Mouse (Mus musculus) cerebellum, adult 11 months (tissue): ENCODE results near the gene Gm20662.

ENCODE experiments used
- DNase-seq: peaks from one replicate; pipeline ENCODE4 v3.0.0; 2022

The Gm20662 gene

DNA sequence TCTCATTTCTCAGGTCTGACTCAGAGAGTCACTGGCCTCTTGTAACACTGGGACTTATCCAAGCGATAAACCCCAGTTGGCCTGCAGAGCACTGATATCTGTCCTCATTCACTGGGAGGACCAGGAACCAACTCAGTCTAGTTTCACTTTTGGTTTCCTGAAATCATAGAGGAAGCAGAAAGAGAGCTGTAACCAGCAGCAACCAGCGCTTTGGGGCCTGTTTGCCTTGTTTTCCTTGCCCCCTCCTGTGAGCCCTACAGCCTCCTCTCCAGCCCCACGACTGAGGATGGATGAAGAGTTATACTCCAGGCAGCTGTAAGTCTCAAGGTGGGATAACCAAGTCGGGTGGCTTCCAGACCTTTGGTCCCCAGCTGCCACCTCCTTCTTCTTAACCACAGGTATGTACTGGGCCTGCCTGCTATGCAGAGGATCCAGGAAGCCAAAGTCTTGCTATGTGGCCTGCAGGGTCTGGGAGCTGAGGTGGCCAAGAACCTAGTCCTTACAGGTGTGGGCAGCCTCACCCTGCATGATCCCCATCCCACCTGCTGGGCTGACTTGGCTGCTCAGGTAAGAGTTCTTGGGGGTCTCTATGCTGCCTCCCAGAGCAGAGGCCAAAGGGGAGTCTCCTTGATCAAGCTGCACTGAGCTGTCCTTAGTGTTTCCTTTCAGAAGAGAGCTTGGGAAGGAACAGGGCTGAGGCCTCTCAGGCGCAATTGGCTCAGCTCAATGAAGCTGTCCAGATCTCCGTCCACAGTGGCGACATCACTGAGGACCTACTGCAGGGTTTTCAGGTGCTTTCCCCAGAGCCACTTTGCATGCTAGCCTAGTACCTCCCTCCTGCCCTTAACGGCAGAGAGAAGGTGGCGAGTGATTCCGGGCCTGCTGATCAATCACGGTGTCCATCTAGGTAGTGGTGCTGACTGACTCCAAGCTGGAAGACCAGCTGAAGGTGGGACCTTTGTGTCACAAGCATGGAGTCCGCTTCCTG is 20.5 kb upstream of the Gm20662 start, which contains the start of gene Uba7:
Uba7 (plus strand) TSS at position 107 of the 988 bp plus-strand sequence.
- DNase-seq: no peak

DNA sequence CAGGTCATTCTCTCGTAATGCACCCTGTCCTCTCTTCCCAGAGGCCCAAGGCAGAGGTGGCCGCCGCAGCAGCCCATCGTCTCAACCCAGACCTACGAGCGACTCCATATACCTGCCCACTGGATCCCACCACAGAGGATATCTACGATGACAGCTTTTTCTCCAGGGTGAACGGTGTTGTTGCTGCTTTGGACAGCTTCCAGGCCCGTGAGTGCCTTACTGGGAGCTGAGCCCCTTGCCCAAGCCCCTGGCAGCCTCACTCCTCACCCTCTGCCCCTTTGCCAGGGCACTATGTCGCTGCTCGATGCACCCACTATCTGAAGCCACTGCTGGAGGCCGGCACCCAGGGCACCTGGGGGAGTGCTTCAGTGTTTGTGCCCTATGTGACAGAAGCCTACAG is 17.3 kb upstream of the Gm20662 start:
- no peak for DNase-seq

DNA sequence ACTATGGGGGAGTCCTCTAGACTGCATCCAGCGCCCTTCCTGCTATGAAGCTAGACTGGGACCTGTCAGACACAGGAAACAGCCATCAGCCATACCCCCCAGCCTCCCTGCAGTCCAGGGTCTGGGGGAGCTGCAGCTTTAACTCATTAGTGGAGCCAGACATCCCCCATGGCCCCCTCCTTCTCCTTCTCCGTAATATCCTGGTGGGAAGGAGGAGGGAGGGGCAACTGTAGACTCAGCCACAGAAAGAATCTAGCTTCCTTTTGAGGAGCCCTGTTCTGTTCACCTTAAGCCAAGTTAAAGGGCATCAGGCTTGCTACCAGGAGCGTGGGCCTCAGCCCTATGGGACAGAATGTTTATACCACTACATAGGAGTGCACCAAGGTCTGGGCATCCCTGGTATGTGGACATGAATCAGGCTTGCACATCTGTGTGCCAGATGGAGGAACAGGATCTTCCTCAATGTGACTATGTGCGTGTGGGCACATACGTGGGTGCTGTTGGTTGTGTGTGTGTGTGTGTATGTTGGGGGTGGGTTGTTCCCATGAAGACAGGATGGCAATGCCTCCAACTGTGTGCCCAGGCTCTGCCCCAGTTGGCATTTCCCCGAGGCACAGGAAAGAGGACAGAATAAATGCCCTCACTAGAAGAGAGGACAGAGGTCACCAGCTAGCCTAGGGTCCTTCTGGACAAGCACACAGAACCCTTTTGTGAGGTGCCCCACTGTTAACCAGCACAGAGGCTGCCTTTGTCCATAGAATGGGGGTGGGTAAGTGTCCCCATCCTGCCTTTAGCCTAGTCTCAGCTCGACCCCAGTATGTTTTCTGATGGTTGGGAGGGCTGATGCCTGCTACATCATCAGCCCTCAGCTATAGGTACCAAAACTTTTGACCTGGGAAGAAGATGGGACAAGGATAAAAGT is 14.2 kb upstream of the Gm20662 start:
- no peak for DNase-seq

DNA sequence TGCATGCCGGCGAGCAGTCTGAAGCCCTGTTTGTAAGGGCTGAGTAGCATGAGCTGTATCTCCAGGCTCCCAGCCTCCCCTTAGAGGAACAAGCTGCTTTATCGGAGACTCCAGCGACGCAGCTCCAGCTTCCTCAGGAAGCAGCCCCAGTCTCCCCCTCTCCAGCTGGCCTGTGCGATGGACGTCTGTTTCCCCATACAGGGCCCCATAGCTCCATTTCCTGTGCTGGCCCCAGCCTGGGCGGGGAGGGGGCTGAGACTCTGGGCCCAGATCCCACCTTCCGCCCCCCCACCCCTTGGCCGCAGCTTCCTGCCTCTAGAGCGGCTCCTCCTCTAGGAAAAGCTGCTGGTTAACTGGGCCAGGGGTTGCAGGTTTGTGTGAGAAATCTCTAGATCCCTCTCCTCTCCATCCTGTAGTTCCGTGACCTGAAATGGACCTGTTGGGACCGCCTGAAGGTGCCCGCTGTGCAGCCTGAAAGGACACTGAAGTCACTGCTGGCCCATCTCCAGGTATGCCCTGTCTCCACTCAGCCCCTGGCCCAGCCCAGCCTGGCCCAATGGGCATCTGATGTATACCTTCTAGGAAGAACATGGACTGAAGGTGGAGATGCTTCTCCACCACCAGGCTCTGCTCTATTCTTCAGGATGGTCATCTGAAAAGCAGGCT is 13.3 kb upstream of the Gm20662 start, which contains the start of gene Gm20661:
Gm20661 (plus strand) TSS at position 378 of the 666 bp plus-strand sequence.
- no peak for DNase-seq

DNA sequence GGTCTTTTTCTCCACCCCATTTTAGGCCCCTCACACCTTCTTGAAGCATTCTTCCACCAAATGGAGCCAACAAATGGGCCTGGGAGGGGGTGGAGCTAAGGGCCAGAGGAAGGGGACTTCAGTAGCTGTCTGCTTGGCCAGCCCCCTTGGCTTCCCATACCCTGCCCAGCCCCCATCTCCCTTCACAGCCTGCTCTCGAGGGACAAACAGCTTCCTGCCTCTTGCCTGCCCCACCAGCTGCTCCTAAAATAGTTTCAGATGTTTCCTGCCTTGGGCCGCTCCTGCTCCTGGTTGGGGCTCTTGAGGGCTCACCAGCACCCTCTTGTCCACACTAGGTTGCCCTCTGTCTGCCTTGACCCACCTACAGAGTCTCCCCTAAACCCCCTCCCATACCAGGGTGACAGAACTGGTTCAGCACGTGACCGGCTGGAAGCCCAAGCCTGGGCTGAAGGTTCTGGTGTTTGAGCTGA is 12.7 kb upstream of the Gm20662 start:
- DNase-seq: no peak

DNA sequence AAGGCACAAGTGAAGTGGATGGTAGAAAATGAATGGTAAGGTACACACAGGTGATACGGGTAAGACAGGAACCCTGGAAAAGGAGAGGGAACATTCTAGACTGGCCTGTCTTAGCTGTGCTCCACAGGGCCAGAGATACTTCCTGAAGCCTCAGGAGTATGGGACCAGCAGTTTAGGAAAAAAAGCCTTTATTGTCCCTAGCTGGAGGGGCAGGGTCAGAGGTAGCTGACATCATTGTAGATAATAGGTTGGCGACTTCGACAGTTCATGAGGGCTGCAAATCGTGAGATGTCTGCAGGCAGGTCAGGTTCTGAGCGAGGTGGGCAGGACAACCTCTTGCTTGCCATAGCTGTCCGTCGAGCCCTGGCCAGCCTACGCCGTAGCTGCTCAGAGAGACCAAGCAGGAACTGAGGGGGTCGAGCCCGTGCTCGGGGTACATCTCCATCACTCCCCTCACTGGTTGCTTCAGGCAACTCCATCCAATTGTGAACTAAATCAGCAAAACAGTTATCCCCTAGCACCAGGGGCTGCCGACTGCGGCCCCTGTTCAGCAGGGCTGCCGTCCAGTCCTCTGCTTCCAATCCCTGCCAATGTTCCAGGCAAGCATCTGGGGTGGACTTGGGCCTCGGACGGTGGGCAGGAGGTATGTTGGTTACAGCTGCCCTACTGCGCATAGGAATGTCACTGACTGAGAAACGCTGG is 11.9 kb upstream of the Gm20662 start:
- DNase-seq: no peak

DNA sequence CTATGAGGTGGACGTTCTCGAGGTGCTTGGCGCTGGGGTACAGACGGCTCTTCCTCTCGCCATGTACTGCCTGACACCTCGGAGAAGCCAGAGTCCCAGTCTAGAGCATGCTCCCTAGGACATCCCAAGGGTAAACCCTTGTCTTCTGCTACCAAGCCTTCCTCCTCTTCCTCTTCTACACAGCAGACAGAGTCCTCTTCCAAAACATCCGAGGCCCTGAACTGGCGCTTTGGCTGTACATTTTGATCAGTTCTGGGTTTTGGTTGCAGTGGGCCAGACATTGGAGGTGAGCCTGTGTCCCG is 11.4 kb upstream of the Gm20662 start:
- DNase-seq: no peak

DNA sequence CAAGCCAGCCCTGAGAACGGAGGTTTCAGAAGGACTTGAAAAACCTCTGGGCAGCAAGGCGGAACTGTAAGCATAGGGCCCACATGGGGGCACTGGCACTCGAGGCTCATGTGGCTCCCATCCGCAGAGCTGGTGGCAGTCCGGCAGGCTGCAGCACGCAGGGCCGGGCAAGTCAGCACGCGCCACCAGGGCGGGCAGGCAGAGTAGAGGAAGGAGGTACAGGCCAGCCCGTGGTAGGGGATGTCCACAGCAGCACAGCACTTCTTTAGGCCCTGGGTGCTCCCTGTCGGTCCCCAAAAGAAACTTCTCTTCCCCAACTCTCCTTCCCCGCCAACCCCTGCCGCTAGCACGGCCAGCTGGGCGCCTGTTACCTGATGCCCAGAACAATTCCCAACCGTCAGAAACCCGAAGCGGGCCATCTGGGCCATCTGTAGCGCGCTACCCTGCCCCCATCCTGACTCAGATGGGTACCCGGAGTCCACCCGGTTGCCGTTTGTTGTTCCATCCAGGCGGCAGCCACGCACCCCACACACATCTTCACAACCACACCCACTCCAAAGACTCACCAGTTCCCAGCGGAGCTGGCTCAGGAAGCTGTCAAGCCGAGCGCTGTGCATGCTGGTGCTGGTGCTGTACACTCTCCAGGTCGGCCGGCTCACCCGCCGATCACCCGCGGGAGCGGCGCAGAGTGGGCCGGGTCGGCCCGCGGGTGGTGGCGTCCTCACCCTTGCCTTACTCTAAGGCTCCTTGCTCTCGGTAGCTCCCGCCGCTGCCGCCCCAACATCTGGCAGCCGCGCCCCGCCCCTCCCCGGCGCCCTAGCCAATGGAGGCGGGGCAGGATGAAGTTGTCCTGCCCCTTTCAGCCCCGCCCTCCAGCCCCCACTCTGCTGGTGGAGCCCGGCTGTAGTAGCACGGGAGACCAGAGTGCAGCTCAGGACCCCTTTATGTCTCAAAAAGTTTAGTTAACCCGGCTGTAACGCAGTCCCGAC is 10.7 kb upstream of the Gm20662 start, which contains the start of gene Inka1:
Inka1 (minus strand) TSS at position 749 of the 989 bp plus-strand sequence.
- DNase-seq: peak; percentile 50

DNA sequence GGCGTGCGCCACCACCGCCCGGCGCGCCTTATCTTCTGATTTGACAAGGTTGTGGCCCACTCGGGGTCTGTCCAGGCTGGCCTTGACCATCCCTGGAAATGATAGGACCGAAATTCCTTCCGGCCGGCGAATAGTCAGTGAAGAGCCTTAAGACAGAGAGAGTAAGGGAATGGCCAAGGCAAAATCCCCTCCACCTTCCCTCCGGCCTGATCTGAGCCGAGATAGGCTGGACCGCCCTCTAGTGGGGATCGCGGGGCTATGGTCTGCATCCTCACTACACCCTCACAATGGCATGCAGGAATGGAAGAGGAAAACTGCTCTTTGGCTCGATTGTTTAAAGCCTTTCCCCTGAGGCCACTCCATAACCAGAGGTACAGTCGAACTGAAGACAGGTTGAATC is 9.8 kb upstream of the Gm20662 start:
- peak; percentile 73 for DNase-seq

DNA sequence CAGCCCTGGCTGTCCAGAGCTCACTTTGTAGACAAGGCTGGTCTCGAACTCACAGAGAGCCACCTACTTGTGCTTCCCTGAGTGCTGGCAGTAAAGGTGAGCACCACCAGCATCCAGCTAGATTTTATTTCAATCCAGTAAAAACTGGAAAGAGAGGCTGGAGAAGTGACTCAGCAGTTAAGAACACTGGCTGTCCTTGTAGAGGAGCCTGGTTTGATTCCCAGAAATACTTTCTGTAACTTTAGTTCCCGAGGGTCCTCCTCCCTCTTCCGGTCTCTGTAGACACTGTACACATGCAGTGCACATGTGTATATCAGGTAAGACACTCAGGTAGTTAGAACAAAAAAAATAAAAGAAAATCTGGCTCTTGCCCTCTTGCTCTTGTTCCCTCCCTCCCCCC is 8.2 kb upstream of the Gm20662 start:
- DNase-seq: no peak

DNA sequence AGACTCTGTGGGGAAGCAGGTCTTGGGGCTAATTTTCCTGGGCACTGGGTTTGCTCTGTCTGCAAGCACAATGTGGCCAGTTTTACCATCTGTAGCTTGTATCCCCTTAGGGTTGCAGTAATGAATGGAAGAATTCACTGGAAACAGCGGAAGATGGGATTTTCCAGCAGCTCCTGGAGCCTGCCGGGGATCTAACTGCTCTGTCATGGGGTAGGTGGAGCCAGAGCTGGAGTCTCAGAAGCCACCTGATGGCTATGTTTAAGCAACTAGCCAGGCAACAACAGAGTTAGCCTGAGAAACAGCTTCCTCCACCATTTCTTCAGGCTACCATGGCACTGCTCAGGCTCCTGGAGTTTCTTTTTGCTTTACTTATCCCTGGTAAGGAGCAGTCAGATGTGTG is 4.0 kb upstream of the Gm20662 start, which contains the start of gene Cdhr4:
Cdhr4 (plus strand) TSS at position 301 of the 400 bp plus-strand sequence.
- no peak for DNase-seq

DNA sequence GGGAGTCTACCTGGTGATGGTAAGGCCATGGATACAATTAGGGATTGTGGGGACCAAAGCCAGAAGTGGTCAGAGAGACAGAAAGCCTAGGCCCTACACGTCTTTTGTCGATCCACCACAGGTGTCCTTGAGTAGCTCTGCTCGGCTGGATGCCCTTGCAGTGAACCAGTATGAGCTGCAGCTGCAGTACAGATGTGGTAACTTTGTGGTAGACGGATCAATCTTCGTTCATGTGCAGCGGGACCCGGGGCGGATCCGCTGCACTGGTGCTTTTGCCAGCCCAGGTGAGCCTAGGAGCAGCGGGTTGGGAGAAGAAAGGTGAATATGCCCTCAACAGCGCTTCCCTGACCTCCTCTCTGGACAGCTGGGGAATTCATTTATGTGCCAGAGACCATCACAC is 3.1 kb upstream of the Gm20662 start:
- DNase-seq: no peak

DNA sequence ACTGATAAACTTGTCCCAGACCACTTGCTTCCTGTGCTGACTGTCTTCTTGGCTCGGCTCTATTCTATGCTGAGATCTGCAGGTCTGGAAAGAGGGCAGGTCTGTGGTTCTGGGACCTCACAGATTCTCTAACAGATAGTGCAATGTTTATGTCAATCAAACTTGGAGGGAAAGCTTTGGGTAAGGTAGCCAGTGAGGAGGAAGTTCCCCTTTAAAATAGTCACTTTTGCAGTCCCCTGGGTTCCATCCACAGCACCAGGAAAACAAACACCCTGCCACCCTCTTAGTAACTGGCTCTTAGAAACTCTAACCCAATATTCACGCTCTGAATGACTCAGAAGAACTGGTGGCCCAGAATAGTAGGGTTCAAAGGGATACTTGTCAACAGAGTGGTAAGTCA is 1.7 kb upstream of the Gm20662 start:
- DNase-seq: no peak

DNA sequence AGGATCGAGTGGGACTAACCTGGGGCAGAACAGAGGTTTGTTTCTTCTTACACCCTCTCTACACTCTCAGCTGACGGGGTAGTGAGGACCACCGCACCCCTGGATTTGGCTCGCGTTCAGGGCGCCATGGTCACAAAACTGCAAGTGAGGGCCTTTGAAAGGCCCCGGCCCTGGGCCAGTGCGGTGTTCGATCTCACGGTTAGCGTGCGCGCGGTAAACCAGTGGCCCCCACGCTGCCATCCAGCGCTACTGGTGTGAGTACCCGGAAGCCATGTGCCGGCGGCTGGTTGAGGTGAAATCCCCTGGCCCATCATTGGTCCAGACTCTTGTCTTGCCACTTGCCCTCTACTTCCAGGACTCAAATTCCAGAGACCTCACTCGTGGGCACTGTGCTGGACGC is 636 bp upstream of the Gm20662 start:
- no peak for DNase-seq

DNA sequence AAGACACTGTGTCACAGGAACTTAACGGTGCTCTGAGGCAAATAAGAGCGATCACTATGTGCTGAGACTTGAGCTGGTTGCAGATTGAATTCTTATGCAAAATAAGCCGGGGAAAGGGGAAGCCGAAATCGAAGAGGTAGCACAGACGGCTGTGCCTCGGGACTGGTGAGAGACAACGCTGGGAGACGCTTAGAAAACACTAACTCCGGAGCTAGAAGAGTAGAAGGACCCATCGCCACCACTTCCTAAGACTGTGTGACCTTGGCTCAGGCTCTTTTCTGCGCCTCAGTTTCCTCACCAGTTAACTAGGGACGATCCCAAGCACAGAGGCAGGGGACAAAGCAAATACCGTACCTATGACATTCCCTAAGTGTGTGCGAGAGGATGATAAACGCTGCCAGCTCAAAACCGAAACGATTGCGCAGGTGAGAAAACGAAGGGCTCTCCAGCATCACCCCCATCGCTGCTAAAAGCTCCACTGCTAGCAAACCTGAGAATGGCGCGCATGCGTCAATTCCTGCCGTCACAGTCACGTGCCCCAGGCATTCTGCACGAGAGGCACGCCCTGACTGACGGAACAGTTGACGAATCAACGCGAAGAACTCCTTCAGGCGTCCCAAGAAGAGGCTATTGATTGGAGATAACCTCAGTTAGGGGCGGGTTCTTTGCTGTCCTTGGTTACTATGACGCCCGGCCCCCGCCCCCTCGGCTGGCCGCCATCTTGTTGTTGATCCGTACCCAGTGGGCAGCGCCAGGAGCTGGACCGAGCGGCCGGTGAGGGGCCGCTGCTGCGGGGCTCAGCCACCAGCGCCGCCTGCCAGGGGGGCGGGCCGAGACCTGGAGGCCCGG is 6.0 kb downstream of the Gm20662 start, which contains the start of gene Ip6k1:
Ip6k1 (plus strand) TSS at position 580 of the 849 bp plus-strand sequence.
- DNase-seq: peak; percentile 100

DNA sequence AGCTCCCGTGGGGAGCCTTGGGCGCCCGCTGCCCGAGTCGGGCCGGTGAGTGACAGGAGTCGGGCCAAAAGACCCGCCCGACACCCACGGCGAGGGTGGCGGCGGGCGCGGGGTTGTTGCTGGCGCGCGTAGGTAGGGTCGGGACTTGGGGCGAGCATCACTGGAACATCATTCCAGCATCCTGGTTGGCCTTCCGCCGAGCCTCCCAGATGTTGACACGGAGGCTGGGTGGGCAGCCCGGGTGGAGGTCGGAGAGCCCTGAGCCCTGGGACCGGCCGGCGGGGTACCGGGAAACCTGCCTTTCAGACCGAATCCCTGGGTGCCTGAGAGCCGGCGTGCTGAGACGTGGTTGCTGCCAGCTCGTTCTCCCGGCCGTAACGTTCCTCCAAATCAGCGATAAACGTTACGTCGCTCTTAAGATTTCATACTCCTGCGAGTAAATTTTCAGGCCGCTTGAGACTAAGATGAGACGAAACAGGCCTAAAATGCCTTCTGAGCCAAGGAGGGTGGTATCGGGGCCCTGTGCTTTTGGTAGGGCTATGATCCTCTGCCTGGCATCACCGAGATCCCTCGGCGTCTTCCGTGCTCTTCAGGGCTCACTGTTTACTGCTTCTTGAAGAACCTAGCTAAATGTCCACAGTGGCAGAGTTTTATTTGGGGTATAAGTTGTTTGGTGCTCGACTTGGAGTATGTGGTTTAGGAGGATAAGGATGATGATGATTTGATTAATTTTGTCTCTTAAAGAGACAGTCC is 6.8 kb downstream of the Gm20662 start:
- DNase-seq: no peak

DNA sequence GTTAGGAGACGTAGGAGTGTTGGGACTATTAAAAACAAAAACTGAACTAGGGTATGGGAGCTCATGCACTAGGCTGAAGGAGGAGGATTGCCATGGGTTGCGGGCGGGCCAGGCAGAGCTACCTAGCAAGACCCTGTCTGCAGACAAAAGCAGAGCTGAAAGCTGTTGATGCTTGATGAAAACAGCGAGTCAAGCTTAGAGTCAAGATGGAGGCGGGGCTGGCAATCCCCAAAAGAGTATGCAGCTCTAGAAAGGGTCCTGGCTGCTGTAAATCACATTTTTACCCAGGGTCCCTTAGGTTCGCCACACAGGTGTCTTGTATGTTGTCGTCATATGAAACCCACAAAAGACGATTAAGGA is 7.4 kb downstream of the Gm20662 start:
- DNase-seq: no peak

DNA sequence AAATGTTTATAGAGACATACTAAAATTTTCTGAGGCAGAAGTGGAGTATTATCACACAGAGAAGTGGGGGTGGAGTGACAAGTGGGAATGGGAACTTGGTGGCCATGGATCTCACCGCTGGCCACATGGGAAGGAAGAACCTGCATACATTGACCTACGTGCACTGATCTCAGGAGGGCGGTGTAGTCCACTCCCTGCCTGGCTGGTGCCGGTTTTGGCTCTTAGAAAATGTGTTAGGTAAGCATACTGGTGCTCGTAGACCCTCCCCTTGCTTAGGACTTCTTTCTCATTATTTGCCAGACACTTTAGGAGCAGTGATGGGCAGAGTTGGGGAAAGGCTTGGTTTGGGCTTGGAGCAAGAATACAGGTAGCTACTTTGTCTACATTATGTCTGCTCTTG is 11.9 kb downstream of the Gm20662 start:
- DNase-seq: no peak

DNA sequence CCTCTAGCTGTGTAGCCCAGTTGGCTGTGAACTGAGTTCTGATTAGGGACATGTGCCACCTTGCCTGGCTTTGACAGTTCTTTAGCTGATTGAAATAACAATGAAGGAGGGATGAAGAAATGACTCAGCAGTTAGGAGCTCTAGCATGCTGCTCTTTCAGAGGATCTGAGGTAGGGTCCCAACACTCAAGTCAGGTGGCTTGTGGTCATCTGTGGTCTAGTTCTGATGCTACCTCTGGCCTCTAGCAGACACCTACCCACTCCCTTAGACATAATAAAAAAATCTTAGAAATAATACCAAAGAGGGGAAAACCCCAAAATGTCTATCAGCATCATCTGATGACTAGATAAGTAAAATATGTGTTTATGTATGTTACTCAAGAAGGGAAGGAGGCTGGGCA is 14.2 kb downstream of the Gm20662 start:
- DNase-seq: no peak
